7 mouse cellular contexts compared by ENCODE assay signal in the genomic region with DNA sequence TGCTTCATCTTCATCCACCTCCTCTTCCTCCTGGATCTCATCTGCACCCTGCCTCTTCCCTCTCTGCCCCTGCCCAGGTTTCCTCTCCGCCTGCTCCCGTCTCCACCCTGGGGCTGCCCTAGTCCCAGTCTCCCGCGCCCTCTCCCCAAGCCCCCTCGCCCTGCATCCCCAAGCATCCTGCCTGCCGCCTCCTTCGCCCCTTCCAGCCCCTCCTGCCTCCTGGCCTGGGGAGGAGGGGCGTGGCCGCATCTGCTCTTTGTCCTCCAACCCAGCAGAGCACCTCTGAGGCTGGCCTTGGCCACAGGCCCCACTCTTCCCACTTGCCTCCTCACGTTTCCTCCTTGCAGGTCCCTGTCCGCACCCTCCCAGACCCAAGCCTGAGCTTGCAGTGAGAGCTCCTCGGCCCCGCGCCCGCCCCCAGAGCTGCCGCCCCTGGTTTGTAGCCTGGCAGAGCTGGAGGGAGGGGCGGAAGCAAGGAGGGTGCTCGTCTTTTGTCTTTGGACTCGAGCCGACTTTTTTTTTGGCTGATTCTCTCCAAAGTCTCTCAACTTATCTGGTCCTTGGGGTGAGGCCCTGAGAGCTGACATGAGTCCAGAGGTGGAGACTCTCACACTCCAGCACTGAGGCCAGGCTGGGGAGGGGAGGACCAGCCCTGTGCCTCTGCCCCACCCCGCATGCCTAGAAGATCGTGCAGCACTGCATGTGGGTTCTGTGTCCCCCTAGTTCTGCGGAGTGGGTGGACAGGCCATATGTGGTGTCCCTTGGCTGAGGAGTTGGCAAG. TPM values are rescaled to one million over a fixed set of nuclear protein-coding genes. Genes with fewer than 3 reads are reported as not detected.
DNase-seq lines count a peak whose midpoint lies in the region; ATAC-seq and TF ChIP-seq lines count a peak whose summit lies in the region.

No protein-coding gene starts in this region.

- no peaks in the 10 kb centered on the region for H3K9me3 ChIP-seq in forebrain, embryonic 14.5 days (replicated peaks; ENCODE audit: control insufficient read depth, low read length)
- H3K9me3 ChIP-seq in limb, embryonic 12.5 days, result no peaks in the 10 kb centered on the region
- no peaks in the 10 kb centered on the region for H3K9me3 ChIP-seq in midbrain, postnatal 0 days (ENCODE audit: low read length)

- peak; percentile 77 for DNase-seq in MN1 (ENCODE audit: low spot score)
- DNase-seq in adrenal gland, postnatal 25 days, result peak; percentile 66
- DNase-seq in forebrain, embryonic 14.5 days (ENCODE audit: low spot score), result peak; percentile 33
- peak; percentile 59 to 71 for DNase-seq in heart, postnatal 36 days
- no peak for DNase-seq in midbrain, postnatal 0 days (ENCODE audit: low spot score)
- no peak for DNase-seq in B cell, adult 2 months

- H3K4me2 ChIP-seq in forebrain, embryonic 14.5 days (ENCODE audit: low read length), result peak overlapping the region; percentile 59
- peak overlapping the region; percentile 59 for H3K4me2 ChIP-seq in limb, embryonic 12.5 days
- H3K4me2 ChIP-seq in midbrain, postnatal 0 days (ENCODE audit: low read depth, low read length, poor library complexity, severe bottlenecking), result peak overlapping the region; percentile 43

- H3K4me3 ChIP-seq in forebrain, embryonic 14.5 days (ENCODE audit: low read depth, low read length), result peak overlapping the region; percentile 21; the same call in 1 of the 2 replicates
- H3K4me3 ChIP-seq in limb, embryonic 12.5 days (replicated peaks), result peak overlapping the region; percentile 34
- H3K4me3 ChIP-seq in midbrain, postnatal 0 days (ENCODE audit: low read depth, low read length), result no peak overlapping the region

- no peak for TF ChIP-seq CTCF in midbrain, postnatal 0 days (IDR thresholded peaks at IDR 0.05)

- intact Hi-C loops in heart, postnatal 36 days (cut with DNase I), result loop anchor here (5.0 kb wide), 1 partner anchor 180 kb away; no protein-coding TSS in a partner anchor

- 15% methylated on average over 23 of the region's 23 CpGs for WGBS in forebrain, embryonic 14.5 days
- 24% methylated on average over 22 of the region's 23 CpGs for WGBS in limb, embryonic 12.5 days
- 28% methylated on average over 22 of the region's 23 CpGs for WGBS in midbrain, postnatal 0 days

- H3K4me1 ChIP-seq in forebrain, embryonic 14.5 days (ENCODE audit: control insufficient read depth, insufficient read depth, low read length), result peaks cover 13% of the 10 kb centered on the region; the same call in 1 of the 2 replicates
- peaks cover 14% of the 10 kb centered on the region for H3K4me1 ChIP-seq in limb, embryonic 12.5 days (replicated peaks)
- H3K4me1 ChIP-seq in midbrain, postnatal 0 days (ENCODE audit: insufficient read depth, low read length), result peaks cover 6% of the 10 kb centered on the region; the same call in 1 of the 2 replicates

- peak overlapping the region; percentile 6; the same call in 1 of the 2 replicates for H3K27ac ChIP-seq in forebrain, embryonic 14.5 days (ENCODE audit: low read depth, low read length)
- H3K27ac ChIP-seq in limb, embryonic 12.5 days, result no peak overlapping the region
- H3K27ac ChIP-seq in midbrain, postnatal 0 days (ENCODE audit: low read depth, low read length), result no peak overlapping the region

- H3K36me3 ChIP-seq in forebrain, embryonic 14.5 days (ENCODE audit: control insufficient read depth, insufficient read depth, low read length), result peaks cover 30% of the 10 kb centered on the region
- H3K36me3 ChIP-seq in limb, embryonic 12.5 days, result peaks cover 36% of the 10 kb centered on the region
- H3K36me3 ChIP-seq in midbrain, postnatal 0 days (ENCODE audit: insufficient read depth, low read length), result peaks cover 26% of the 10 kb centered on the region

- peak overlapping the region; percentile 50; the same call in 1 of the 2 replicates for H3K9ac ChIP-seq in forebrain, embryonic 14.5 days (ENCODE audit: low read length)
- H3K9ac ChIP-seq in limb, embryonic 12.5 days (replicated peaks), result peak overlapping the region; percentile 48
- no peak overlapping the region for H3K9ac ChIP-seq in midbrain, postnatal 0 days (replicated peaks; ENCODE audit: low read length, poor library complexity, severe bottlenecking)

- ATAC-seq in forebrain, embryonic 14.5 days, result no peak; the same call in 1 of the 2 replicates
- ATAC-seq in limb, embryonic 12.5 days (ENCODE audit: insufficient number of reproducible peaks, insufficient read depth, low FRiP score, low TSS enrichment, low read depth), result no peak
- no peak for ATAC-seq in midbrain, postnatal 0 days (ENCODE audit: low FRiP score)

- H3K27me3 ChIP-seq in forebrain, embryonic 14.5 days (replicated peaks; ENCODE audit: control insufficient read depth, insufficient read depth, low read length), result no peaks in the 10 kb centered on the region
- peaks cover 30% of the 10 kb centered on the region for H3K27me3 ChIP-seq in limb, embryonic 12.5 days
- no peaks in the 10 kb centered on the region for H3K27me3 ChIP-seq in midbrain, postnatal 0 days (ENCODE audit: insufficient read depth, low read length)

RNA-seq across cellular contexts. Expression of a gene that starts 9.1 kb away (rescaled TPM):
- total RNA-seq in adrenal gland, postnatal 25 days (2021), result 73.5 and 84.3 TPM in 2 replicates
- 110 and 113 TPM in 2 replicates for polyA plus RNA-seq in forebrain, embryonic 14.5 days (2014; fragmentation: Nextera tagmentation; extraction: Ambion mirVana)
- total RNA-seq in heart, postnatal 36 days (2021), result 10 to 100 TPM; 28.0 to 30.3 TPM
- polyA plus RNA-seq in limb, embryonic 12.5 days (2016; fragmentation: Nextera tagmentation; extraction: Ambion mirVana), result 40.3 and 49.8 TPM in 2 replicates
- total RNA-seq in midbrain, postnatal 0 days (2014; rRNA removed), result 156 and 164 TPM in 2 replicates
- polyA plus RNA-seq in midbrain, postnatal 0 days (2015; fragmentation: Nextera tagmentation; extraction: Ambion mirVana), result 152 and 173 TPM in 2 replicates

RNA-seq across cellular contexts. Expression of a gene that starts 31.0 kb away (rescaled TPM):
- 1.9 and 4.9 TPM in 2 replicates for total RNA-seq in adrenal gland, postnatal 25 days (2021)
- 0.20 and 0.47 TPM in 2 replicates for polyA plus RNA-seq in forebrain, embryonic 14.5 days (2014; fragmentation: Nextera tagmentation; extraction: Ambion mirVana)
- not detected for total RNA-seq in heart, postnatal 36 days (2021)
- polyA plus RNA-seq in limb, embryonic 12.5 days (2016; fragmentation: Nextera tagmentation; extraction: Ambion mirVana), result 0.10 TPM in 1 of 2 replicates, not detected in the other
- 0.66 TPM in 1 of 2 replicates, not detected in the other for total RNA-seq in midbrain, postnatal 0 days (2014; rRNA removed)
- polyA plus RNA-seq in midbrain, postnatal 0 days (2015; fragmentation: Nextera tagmentation; extraction: Ambion mirVana), result 0.10 and 0.26 TPM in 2 replicates

RNA-seq across cellular contexts. Expression of a gene that starts 31.2 kb away (rescaled TPM):
- total RNA-seq in adrenal gland, postnatal 25 days (2021), result 56.9 and 61.7 TPM in 2 replicates
- polyA plus RNA-seq in forebrain, embryonic 14.5 days (2014; fragmentation: Nextera tagmentation; extraction: Ambion mirVana), result 5.9 and 6.1 TPM in 2 replicates
- total RNA-seq in heart, postnatal 36 days (2021), result 10 to 100 TPM; 40.9 to 42.3 TPM
- 2.1 and 3.0 TPM in 2 replicates for polyA plus RNA-seq in limb, embryonic 12.5 days (2016; fragmentation: Nextera tagmentation; extraction: Ambion mirVana)
- total RNA-seq in midbrain, postnatal 0 days (2014; rRNA removed), result 70.1 and 84.8 TPM in 2 replicates
- 3.2 and 3.8 TPM in 2 replicates for polyA plus RNA-seq in midbrain, postnatal 0 days (2015; fragmentation: Nextera tagmentation; extraction: Ambion mirVana)

RNA-seq across cellular contexts. Expression of a gene that starts 31.7 kb away (rescaled TPM):
- 246 and 299 TPM in 2 replicates for total RNA-seq in adrenal gland, postnatal 25 days (2021)
- 27.0 and 27.4 TPM in 2 replicates for polyA plus RNA-seq in forebrain, embryonic 14.5 days (2014; fragmentation: Nextera tagmentation; extraction: Ambion mirVana)
- 10 to 100 TPM; 20.2 to 24.4 TPM for total RNA-seq in heart, postnatal 36 days (2021)
- polyA plus RNA-seq in limb, embryonic 12.5 days (2016; fragmentation: Nextera tagmentation; extraction: Ambion mirVana), result 6.3 and 6.7 TPM in 2 replicates
- 31.3 and 34.8 TPM in 2 replicates for total RNA-seq in midbrain, postnatal 0 days (2014; rRNA removed)
- 34.4 and 40.0 TPM in 2 replicates for polyA plus RNA-seq in midbrain, postnatal 0 days (2015; fragmentation: Nextera tagmentation; extraction: Ambion mirVana)

RNA-seq across cellular contexts. Expression of a gene that starts 41.7 kb away (rescaled TPM):
- not detected in 2 replicates for total RNA-seq in adrenal gland, postnatal 25 days (2021)
- not detected in 2 replicates for polyA plus RNA-seq in forebrain, embryonic 14.5 days (2014; fragmentation: Nextera tagmentation; extraction: Ambion mirVana)
- total RNA-seq in heart, postnatal 36 days (2021), result not detected
- polyA plus RNA-seq in limb, embryonic 12.5 days (2016; fragmentation: Nextera tagmentation; extraction: Ambion mirVana), result not detected in 2 replicates
- not detected in 2 replicates for total RNA-seq in midbrain, postnatal 0 days (2014; rRNA removed)
- polyA plus RNA-seq in midbrain, postnatal 0 days (2015; fragmentation: Nextera tagmentation; extraction: Ambion mirVana), result 0.16 TPM in 1 of 2 replicates, not detected in the other

Comparison
In these comparisons a context has a peak if more than half of its experiments do, and no peak if none do; other contexts are left out.
1. DNase-seq: peak in MN1 (single experiment), adrenal gland, postnatal 25 days (single experiment), forebrain, embryonic 14.5 days (single experiment) and heart, postnatal 36 days (2 of 2); none in midbrain, postnatal 0 days (single experiment) and B cell, adult 2 months (0 of 2).
2. Peak in every context shown above with its lines, with median percentiles within 50 percentile points of each other: H3K4me2 ChIP-seq.